Mouse (Mus musculus): ENCODE data around the gene Igf1. TPM values are rescaled to one million over a fixed set of nuclear protein-coding genes. Genes with fewer than 3 reads are reported as not detected.

Igf1 gene
- polyA plus RNA-seq, 1 experiment from 2014 or later, result 24.7 TPM

DNA sequence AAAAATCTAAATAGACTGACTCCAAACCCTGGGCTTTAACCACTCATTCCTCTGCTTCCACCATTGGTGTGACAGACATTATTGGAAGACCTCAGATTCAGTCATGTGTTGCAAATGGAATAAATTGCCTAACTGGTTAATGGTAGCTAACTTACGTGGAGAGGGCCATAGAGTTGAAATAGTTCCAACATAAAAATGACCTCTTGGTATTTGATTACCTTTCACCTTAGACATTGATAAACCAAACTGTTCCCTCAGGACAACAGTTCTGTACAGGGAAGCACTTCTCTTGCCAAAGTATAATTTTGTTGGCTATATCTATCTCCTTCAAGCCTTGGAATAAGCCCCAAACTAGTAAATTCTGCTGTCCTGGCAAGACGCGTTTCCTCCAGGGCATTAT, 48.1 kb downstream of the Igf1 start:
- H3K27me3 ChIP-seq (replicated peaks), result no peaks in the 10 kb centered on the region
- H3K4me1 ChIP-seq, result peaks cover 2% of the 10 kb centered on the region; the same call in 1 of the 2 replicates
- no peaks in the 10 kb centered on the region for H3K9me3 ChIP-seq (replicated peaks)
- H3K27ac ChIP-seq (replicated peaks), result no peak overlapping the region
- H3K4me3 ChIP-seq (replicated peaks), result no peak overlapping the region
- H3K36me3 ChIP-seq, result no peaks in the 10 kb centered on the region
- H3K9ac ChIP-seq (replicated peaks), result no peak overlapping the region
- H3K4me2 ChIP-seq, result no peak overlapping the region
- WGBS, result 77% methylated on average over 3 of the region's 3 CpGs
- no peak for ATAC-seq (ENCODE audit: low FRiP score)

GRCm38 (mm10) chr10:87906757-87907307, 48.8 kb downstream of the Igf1 start:
- Histone ChIP-seq H3K9ac (replicated peaks) (no peak overlapping the region), H3K4me3 (replicated peaks) (no peak overlapping the region), H3K9me3 (replicated peaks) (no peaks in the 10 kb centered on the region), H3K27me3 (replicated peaks) (no peaks in the 10 kb centered on the region), H3K4me1 (peaks cover 1% of the 10 kb centered on the region; the same call in 1 of the 2 replicates), H3K27ac (replicated peaks) (no peak overlapping the region), H3K4me2 (no peak overlapping the region), H3K36me3 (no peaks in the 10 kb centered on the region)
- ATAC-seq (ENCODE audit: low FRiP score), result no peak
- 93% methylated on average over 2 of the region's 2 CpGs for WGBS

DNA sequence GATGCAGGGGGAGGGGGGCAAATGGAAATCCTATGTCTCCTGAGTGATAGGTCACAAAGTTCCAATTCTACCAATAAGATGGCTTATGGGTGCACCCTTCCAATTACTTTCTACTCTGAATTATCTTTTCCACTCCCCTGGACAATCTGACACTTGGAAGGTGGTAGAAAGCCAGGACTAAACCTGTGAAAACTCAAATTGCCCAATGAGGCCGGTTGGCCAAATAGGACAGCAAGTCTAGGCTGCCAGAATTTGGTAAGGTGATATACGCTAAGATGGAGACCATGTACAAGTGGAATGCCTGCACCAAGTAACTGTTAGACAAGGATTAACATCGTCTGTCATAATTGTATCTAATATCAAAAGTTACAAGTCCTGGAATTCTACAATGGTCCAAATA, 55.8 kb downstream of the Igf1 start:
- no peaks in the 10 kb centered on the region for H3K4me1 ChIP-seq
- H3K27ac ChIP-seq (replicated peaks), result no peak overlapping the region
- no peak for ATAC-seq (ENCODE audit: low FRiP score)
- no peaks in the 10 kb centered on the region for H3K27me3 ChIP-seq (replicated peaks)
- no peak overlapping the region for H3K4me2 ChIP-seq
- H3K36me3 ChIP-seq, result no peaks in the 10 kb centered on the region
- WGBS, result 94% methylated on average over 3 of the region's 3 CpGs
- no peaks in the 10 kb centered on the region for H3K9me3 ChIP-seq (replicated peaks)
- H3K9ac ChIP-seq (replicated peaks), result no peak overlapping the region
- no peak overlapping the region for H3K4me3 ChIP-seq (replicated peaks)

DNA sequence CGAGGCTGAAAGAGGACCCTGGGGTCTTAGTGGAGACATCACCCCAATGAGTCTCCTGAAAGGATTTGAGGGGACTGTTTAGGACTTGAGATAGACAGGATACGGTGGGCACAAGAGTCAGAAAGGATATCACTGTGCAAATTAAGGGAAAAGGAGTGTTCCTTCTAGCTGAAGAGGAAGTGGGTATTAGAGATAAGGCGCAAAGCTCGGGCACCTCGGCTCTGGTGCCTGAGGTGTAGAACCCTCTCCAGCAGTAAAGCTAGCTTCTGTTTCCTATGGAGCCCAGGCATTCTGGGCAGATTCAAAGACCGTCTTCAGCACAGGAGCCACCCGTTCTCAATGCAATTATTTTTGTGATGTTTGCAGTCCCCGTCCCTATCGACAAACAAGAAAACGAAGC, 56.9 kb downstream of the Igf1 start:
- Histone ChIP-seq H3K4me3 (replicated peaks) (no peak overlapping the region), H3K9me3 (replicated peaks) (no peaks in the 10 kb centered on the region), H3K27ac (replicated peaks) (no peak overlapping the region), H3K9ac (replicated peaks) (no peak overlapping the region), H3K36me3 (no peaks in the 10 kb centered on the region), H3K4me1 (no peaks in the 10 kb centered on the region), H3K27me3 (replicated peaks) (no peaks in the 10 kb centered on the region), H3K4me2 (no peak overlapping the region)
- no peak for ATAC-seq (ENCODE audit: low FRiP score)
- WGBS, result 90% methylated on average over 10 of the region's 10 CpGs

- no peaks in the 10 kb centered on the region for H3K9me3 ChIP-seq (replicated peaks)
- no peak overlapping the region for H3K4me2 ChIP-seq
- no peaks in the 10 kb centered on the region for H3K4me1 ChIP-seq
- no peak overlapping the region for H3K4me3 ChIP-seq (replicated peaks)
- H3K27ac ChIP-seq (replicated peaks), result no peak overlapping the region
- WGBS, result 92% methylated on average over 3 of the region's 3 CpGs
- no peak for ATAC-seq (ENCODE audit: low FRiP score)
- H3K9ac ChIP-seq (replicated peaks), result no peak overlapping the region
- H3K27me3 ChIP-seq (replicated peaks), result no peaks in the 10 kb centered on the region
- no peaks in the 10 kb centered on the region for H3K36me3 ChIP-seq
Observed at GRCm38 (mm10) chr10:87915782-87916181, 57.7 kb downstream of the Igf1 start.

DNA sequence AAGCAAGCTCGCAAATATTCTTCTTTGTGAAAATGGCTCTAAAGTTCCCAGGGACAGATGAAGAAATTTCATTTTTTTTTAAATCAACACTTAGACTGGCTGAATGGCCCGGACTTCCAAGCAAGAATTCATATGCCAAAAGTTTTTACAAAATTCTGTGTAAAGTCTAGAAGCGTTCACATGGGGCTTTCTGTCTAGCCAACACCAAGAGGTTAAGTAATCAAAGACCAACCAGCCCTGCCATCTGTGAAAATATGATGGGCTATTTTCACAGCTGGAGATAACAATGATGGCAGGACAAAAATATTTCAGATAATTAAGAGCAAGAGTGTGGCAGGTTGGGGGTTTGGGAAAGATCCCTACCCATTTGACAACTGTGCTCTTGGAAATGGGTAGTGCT, 64.2 kb downstream of the Igf1 start:
- no peak for ATAC-seq (ENCODE audit: low FRiP score)
- no peaks in the 10 kb centered on the region for H3K27me3 ChIP-seq (replicated peaks)
- H3K4me2 ChIP-seq, result no peak overlapping the region
- no peak overlapping the region for H3K9ac ChIP-seq (replicated peaks)
- 92% methylated on average over 3 of the region's 3 CpGs for WGBS
- H3K27ac ChIP-seq (replicated peaks), result no peak overlapping the region
- H3K4me1 ChIP-seq, result peaks cover 9% of the 10 kb centered on the region
- H3K9me3 ChIP-seq (replicated peaks), result no peaks in the 10 kb centered on the region
- no peaks in the 10 kb centered on the region for H3K36me3 ChIP-seq
- no peak overlapping the region for H3K4me3 ChIP-seq (replicated peaks)

- no peak overlapping the region for H3K4me2 ChIP-seq
- WGBS, result 44% methylated on average over 8 of the region's 8 CpGs
- no peak overlapping the region for H3K27ac ChIP-seq (replicated peaks)
- no peaks in the 10 kb centered on the region for H3K27me3 ChIP-seq (replicated peaks)
- H3K4me3 ChIP-seq (replicated peaks), result no peak overlapping the region
- H3K36me3 ChIP-seq, result no peaks in the 10 kb centered on the region
- H3K9ac ChIP-seq (replicated peaks), result no peak overlapping the region
- peaks cover 13% of the 10 kb centered on the region for H3K4me1 ChIP-seq
- no peak for ATAC-seq (ENCODE audit: low FRiP score)
- H3K9me3 ChIP-seq (replicated peaks), result no peaks in the 10 kb centered on the region
Observed at GRCm38 (mm10) chr10:87926564-87926963, 68.5 kb downstream of the Igf1 start.

DNA sequence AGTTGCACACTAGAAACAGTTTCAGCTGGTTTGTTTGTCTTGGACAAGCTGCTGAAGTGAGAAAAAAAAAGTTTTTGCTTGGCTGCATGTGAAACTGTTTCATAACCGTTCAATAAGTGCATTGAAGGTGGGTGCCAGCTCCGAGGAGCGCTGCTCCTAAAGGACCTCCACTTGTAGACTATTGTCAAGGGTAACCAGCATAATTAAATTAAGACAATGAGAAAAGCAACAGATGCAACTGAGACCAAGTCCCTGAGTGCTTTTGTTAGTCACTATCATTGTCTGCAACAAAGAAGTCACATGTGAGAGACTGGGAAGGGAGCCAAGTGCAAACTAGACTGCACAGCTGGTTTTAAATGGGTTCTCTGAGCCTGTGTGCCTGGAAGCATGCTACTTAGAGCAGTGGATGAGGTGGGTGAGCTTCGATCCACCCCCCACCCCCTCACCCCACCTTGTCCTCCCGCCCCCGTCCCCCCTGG, 69.1 kb downstream of the Igf1 start:
- Histone ChIP-seq H3K4me1 (peaks cover 13% of the 10 kb centered on the region), H3K27ac (replicated peaks) (no peak overlapping the region; the same call in 1 of the 2 replicates), H3K4me3 (replicated peaks) (no peak overlapping the region), H3K36me3 (no peaks in the 10 kb centered on the region), H3K9ac (replicated peaks) (no peak overlapping the region), H3K27me3 (replicated peaks) (no peaks in the 10 kb centered on the region), H3K9me3 (replicated peaks) (no peaks in the 10 kb centered on the region), H3K4me2 (peak overlapping the region; percentile 29; the same call in 1 of the 2 replicates)
- ATAC-seq (ENCODE audit: low FRiP score), result peak; percentile 92
- WGBS, result 4% methylated on average over 6 of the region's 6 CpGs

DNA sequence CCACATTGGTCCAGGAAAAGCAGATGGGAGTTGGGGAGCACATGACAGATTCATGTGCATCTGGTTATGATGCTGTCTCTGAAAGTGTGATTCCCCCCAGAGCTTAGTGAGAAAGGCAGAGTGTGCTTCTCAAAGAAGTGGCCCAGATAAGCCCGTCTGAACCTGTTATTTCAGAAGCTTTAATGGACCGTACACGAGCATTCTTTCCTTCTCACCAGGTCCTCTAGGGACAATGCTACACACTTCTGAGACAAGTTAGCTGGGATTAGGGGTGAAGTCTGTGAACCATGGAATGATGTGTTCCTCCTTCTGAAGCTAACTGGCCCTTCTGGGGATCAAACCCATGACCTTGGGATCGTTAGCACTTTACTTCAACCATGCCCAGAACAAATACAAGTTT, 90.1 kb downstream of the Igf1 start:
- H3K4me3 ChIP-seq (replicated peaks), result no peak overlapping the region

DNA sequence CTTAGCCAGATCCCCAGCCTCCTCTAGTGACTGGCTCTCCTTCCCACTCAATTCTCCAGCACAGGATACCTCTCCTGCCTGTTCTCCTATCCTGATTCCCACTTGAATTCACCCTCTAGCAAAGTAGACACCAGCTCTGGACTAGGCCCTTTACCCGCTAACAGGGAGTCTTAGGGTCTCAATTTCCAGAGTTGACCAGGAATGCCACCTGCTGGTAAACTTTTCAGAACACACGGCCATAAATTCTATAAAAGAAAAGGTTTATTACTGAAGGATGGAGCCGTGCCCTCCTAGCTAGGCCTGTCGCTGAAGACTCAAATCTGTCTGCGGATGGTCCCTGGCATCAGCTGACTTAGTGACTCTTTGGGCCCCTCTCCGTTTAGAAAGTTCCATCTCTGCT, 113.5 kb downstream of the Igf1 start:
- H3K9me3 ChIP-seq (replicated peaks), result no peaks in the 10 kb centered on the region
- no peaks in the 10 kb centered on the region for H3K36me3 ChIP-seq
- no peak for ATAC-seq (ENCODE audit: low FRiP score)
- no peak overlapping the region for H3K4me2 ChIP-seq
- no peak overlapping the region for H3K9ac ChIP-seq (replicated peaks)
- H3K4me3 ChIP-seq (replicated peaks), result no peak overlapping the region
- H3K27ac ChIP-seq (replicated peaks), result no peak overlapping the region
- WGBS, result 29% methylated on average over 6 of the region's 6 CpGs
- no peaks in the 10 kb centered on the region for H3K27me3 ChIP-seq (replicated peaks)
- no peaks in the 10 kb centered on the region for H3K4me1 ChIP-seq

More for the DNA sequence above, 90.1 kb downstream of the Igf1 start:
- no peaks in the 10 kb centered on the region for H3K27me3 ChIP-seq (replicated peaks)
- H3K27ac ChIP-seq (replicated peaks), result no peak overlapping the region
- H3K9me3 ChIP-seq (replicated peaks), result no peaks in the 10 kb centered on the region
- no peak overlapping the region for H3K4me2 ChIP-seq
- no peak for ATAC-seq (ENCODE audit: low FRiP score)
- H3K4me1 ChIP-seq, result no peaks in the 10 kb centered on the region
- no peaks in the 10 kb centered on the region for H3K36me3 ChIP-seq
- no peak overlapping the region for H3K9ac ChIP-seq (replicated peaks)
- WGBS, result 77% methylated on average over 4 of the region's 4 CpGs

- Histone ChIP-seq H3K27me3 (replicated peaks) (no peaks in the 10 kb centered on the region), H3K9me3 (replicated peaks) (no peaks in the 10 kb centered on the region), H3K4me1 (no peaks in the 10 kb centered on the region), H3K4me2 (no peak overlapping the region), H3K27ac (replicated peaks) (no peak overlapping the region), H3K36me3 (no peaks in the 10 kb centered on the region), H3K9ac (replicated peaks) (no peak overlapping the region), H3K4me3 (replicated peaks) (no peak overlapping the region)
- ATAC-seq (ENCODE audit: low FRiP score), result no peak
- WGBS, result 71% methylated on average over 4 of the region's 4 CpGs
Observed at GRCm38 (mm10) chr10:87973911-87974631, 116.0 kb downstream of the Igf1 start.

GRCm38 (mm10) chr10:87985375-87985774, 127.3 kb downstream of the Igf1 start:
- ATAC-seq (ENCODE audit: low FRiP score), result no peak
- Histone ChIP-seq H3K4me1 (no peaks in the 10 kb centered on the region), H3K27me3 (replicated peaks) (no peaks in the 10 kb centered on the region), H3K4me2 (no peak overlapping the region), H3K36me3 (no peaks in the 10 kb centered on the region), H3K9me3 (replicated peaks) (no peaks in the 10 kb centered on the region), H3K4me3 (replicated peaks) (no peak overlapping the region), H3K27ac (replicated peaks) (no peak overlapping the region), H3K9ac (replicated peaks) (no peak overlapping the region)
- 82% methylated on average over 5 of the region's 5 CpGs for WGBS
